9 mouse cellular contexts compared by ENCODE assay signal in the genomic region with DNA sequence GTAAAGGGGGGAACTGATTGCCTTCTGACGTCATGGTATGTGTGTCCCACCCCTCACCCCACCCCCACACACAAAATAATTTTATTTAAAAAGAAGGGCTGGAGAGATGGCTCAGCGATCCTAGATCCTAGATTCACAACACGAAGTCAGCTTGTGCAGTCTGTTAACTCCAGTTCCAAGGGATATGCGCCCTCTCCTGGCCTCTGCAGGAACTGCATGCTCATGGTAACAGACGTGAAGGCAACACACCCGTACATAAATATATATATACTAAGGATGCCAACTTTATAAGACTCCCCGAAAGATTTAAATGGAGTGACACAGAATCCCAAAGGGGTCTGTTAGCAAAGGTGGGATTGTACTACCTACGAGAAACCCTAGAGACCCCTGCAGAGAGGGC. TPM values are rescaled to one million over a fixed set of nuclear protein-coding genes. Genes with fewer than 3 reads are reported as not detected.
DNase-seq lines count a peak whose midpoint lies in the region; ATAC-seq and TF ChIP-seq lines count a peak whose summit lies in the region.
"Had no signal": no experiment of that assay in that cellular context is flagged by ENCODE, and none has a peak within 500 bp of the region (broad histone marks: within the 10 kb centered on the region; RNA-seq: fewer than 3 reads in every experiment).

No protein-coding gene starts in this region.

- no peaks in the 10 kb centered on the region for H3K9me3 ChIP-seq in intestine, embryonic 14.5 days (ENCODE audit: control insufficient read depth, low read length)
- no peaks in the 10 kb centered on the region for H3K9me3 ChIP-seq in intestine, embryonic 16.5 days (ENCODE audit: control insufficient read depth, low read length)
- H3K9me3 ChIP-seq in hindbrain, postnatal 0 days (ENCODE audit: low read length), result no peaks in the 10 kb centered on the region
- no peaks in the 10 kb centered on the region for H3K9me3 ChIP-seq in liver, embryonic 11.5 days (ENCODE audit: control insufficient read depth, low read length)
- H3K9me3 ChIP-seq: neural tube, embryonic 12.5 days had no signal

- WGBS in intestine, embryonic 14.5 days, result 31% methylated on average over 8 of the region's 8 CpGs
- WGBS in intestine, embryonic 16.5 days, result 28% methylated on average over 8 of the region's 8 CpGs
- 20% methylated on average over 8 of the region's 8 CpGs for WGBS in hindbrain, postnatal 0 days
- whole genome bisulfite sequencing in liver, embryonic 11.5 days, result 24% methylated on average over 8 of the region's 8 CpGs

- no peaks in the 10 kb centered on the region for H3K36me3 ChIP-seq in intestine, embryonic 14.5 days (ENCODE audit: control insufficient read depth, insufficient read depth, low read length)
- H3K36me3 ChIP-seq in intestine, embryonic 16.5 days (ENCODE audit: control insufficient read depth, insufficient read depth, low read length), result no peaks in the 10 kb centered on the region
- no peaks in the 10 kb centered on the region for H3K36me3 ChIP-seq in hindbrain, postnatal 0 days (ENCODE audit: insufficient read depth, low read length)
- no peaks in the 10 kb centered on the region for H3K36me3 ChIP-seq in liver, embryonic 11.5 days (ENCODE audit: control insufficient read depth, insufficient read depth, low read length)
- H3K36me3 ChIP-seq: neural tube, embryonic 12.5 days had no signal

- H3K27me3 ChIP-seq in intestine, embryonic 14.5 days (replicated peaks; ENCODE audit: control insufficient read depth, insufficient read depth, low read length), result no peaks in the 10 kb centered on the region
- no peaks in the 10 kb centered on the region for H3K27me3 ChIP-seq in intestine, embryonic 16.5 days (replicated peaks; ENCODE audit: control insufficient read depth, insufficient read depth, low read length)
- no peaks in the 10 kb centered on the region for H3K27me3 ChIP-seq in hindbrain, postnatal 0 days (ENCODE audit: insufficient read depth, low read length)
- H3K27me3 ChIP-seq in liver, embryonic 11.5 days (replicated peaks; ENCODE audit: control insufficient read depth, insufficient read depth, low read length), result 0 out of 2 replicates have a peak, but pooled peaks cover 2% of the 10 kb centered on the region
- H3K27me3 ChIP-seq: neural tube, embryonic 12.5 days had no signal

- H3K9ac ChIP-seq in intestine, embryonic 14.5 days (ENCODE audit: low read length), result no peak overlapping the region
- H3K9ac ChIP-seq in intestine, embryonic 16.5 days (ENCODE audit: low read depth, low read length), result no peak overlapping the region
- H3K9ac ChIP-seq in hindbrain, postnatal 0 days (replicated peaks; ENCODE audit: low read length), result no peak overlapping the region
- H3K9ac ChIP-seq in liver, embryonic 11.5 days (ENCODE audit: low read depth, low read length), result no peak overlapping the region
- H3K9ac ChIP-seq: neural tube, embryonic 12.5 days had no signal

- no peaks in the 10 kb centered on the region for H3K4me1 ChIP-seq in intestine, embryonic 14.5 days (replicated peaks; ENCODE audit: control insufficient read depth, insufficient read depth, low read length)
- H3K4me1 ChIP-seq in intestine, embryonic 16.5 days (ENCODE audit: control insufficient read depth, insufficient read depth, low read length), result 0 out of 2 replicates have a peak, but pooled peaks cover 5% of the 10 kb centered on the region
- H3K4me1 ChIP-seq in hindbrain, postnatal 0 days (ENCODE audit: insufficient read depth, low read length), result no peaks in the 10 kb centered on the region
- peaks cover 10% of the 10 kb centered on the region for H3K4me1 ChIP-seq in liver, embryonic 11.5 days (replicated peaks; ENCODE audit: control insufficient read depth, insufficient read depth, low read length)
- H3K4me1 ChIP-seq: neural tube, embryonic 12.5 days had no signal

- no peak overlapping the region for H3K4me2 ChIP-seq in intestine, embryonic 14.5 days (ENCODE audit: low read length)
- no peak overlapping the region for H3K4me2 ChIP-seq in intestine, embryonic 16.5 days (ENCODE audit: low read depth, low read length)
- no peak overlapping the region for H3K4me2 ChIP-seq in hindbrain, postnatal 0 days (ENCODE audit: low read depth, low read length)
- H3K4me2 ChIP-seq in liver, embryonic 11.5 days, result no peak overlapping the region
- H3K4me2 ChIP-seq: neural tube, embryonic 12.5 days had no signal

- DNase-seq in intestine, embryonic 14.5 days (ENCODE audit: low spot score), result peak; percentile 95
- peak; percentile 46 for DNase-seq in MN1 (ENCODE audit: low spot score)
- DNase-seq in cerebellum, adult 9-10 months, result peak; percentile 69
- DNase-seq in hindbrain, postnatal 0 days (ENCODE audit: low spot score), result peak; percentile 92
- DNase-seq in liver, embryonic 11.5 days (ENCODE audit: low spot score), result peak; percentile 70
- peak; percentile 89 for DNase-seq in retina, postnatal 1 day
- DNase-seq in urinary bladder, postnatal 25 days (ENCODE audit: low spot score), result peak; percentile 69

- H3K27ac ChIP-seq in intestine, embryonic 14.5 days (ENCODE audit: low read depth), result no peak overlapping the region
- no peak overlapping the region for H3K27ac ChIP-seq in intestine, embryonic 16.5 days (ENCODE audit: low read length)
- no peak overlapping the region for H3K27ac ChIP-seq in hindbrain, postnatal 0 days
- H3K27ac ChIP-seq in liver, embryonic 11.5 days (ENCODE audit: low read depth, low read length), result no peak overlapping the region
- H3K27ac ChIP-seq: neural tube, embryonic 12.5 days had no signal

- peak; percentile 96 for TF ChIP-seq CTCF in hindbrain, postnatal 0 days (IDR thresholded peaks at IDR 0.05; ENCODE audit: low read depth)

- no peak overlapping the region for H3K4me3 ChIP-seq in intestine, embryonic 14.5 days (ENCODE audit: low read depth, low read length)
- no peak overlapping the region for H3K4me3 ChIP-seq in intestine, embryonic 16.5 days (ENCODE audit: low read length)
- H3K4me3 ChIP-seq in hindbrain, postnatal 0 days (ENCODE audit: low read length), result no peak overlapping the region
- H3K4me3 ChIP-seq in liver, embryonic 11.5 days (ENCODE audit: low read depth, low read length), result no peak overlapping the region
- H3K4me3 ChIP-seq: neural tube, embryonic 12.5 days had no signal

- ATAC-seq in intestine, embryonic 14.5 days (replicated peaks; ENCODE audit: low FRiP score, low TSS enrichment, low read depth), result no peak
- no peak for ATAC-seq in intestine, embryonic 16.5 days
- no peak for ATAC-seq in hindbrain, postnatal 0 days
- no peak for ATAC-seq in liver, embryonic 11.5 days (replicated peaks; ENCODE audit: low FRiP score)

RNA-seq across cellular contexts. Expression of a gene that starts 39.4 kb away (rescaled TPM):
- polyA plus RNA-seq in intestine, embryonic 14.5 days (2014; fragmentation: Nextera tagmentation; extraction: Ambion mirVana), result 0.59 and 0.83 TPM in 2 replicates
- 0.73 and 0.93 TPM in 2 replicates for polyA plus RNA-seq in intestine, embryonic 16.5 days (2015; fragmentation: Nextera tagmentation; extraction: Ambion mirVana)
- 2.7 TPM in 2 replicates for total RNA-seq in hindbrain, postnatal 0 days (2014; rRNA removed)
- polyA plus RNA-seq in hindbrain, postnatal 0 days (2015; fragmentation: Nextera tagmentation; extraction: Ambion mirVana), result 3.0 and 3.4 TPM in 2 replicates
- polyA plus RNA-seq in liver, embryonic 11.5 days (2014; fragmentation: Nextera tagmentation; extraction: Ambion mirVana), result 0.56 and 0.78 TPM in 2 replicates

RNA-seq across cellular contexts. Expression of a gene that starts 51.0 kb away (rescaled TPM):
- polyA plus RNA-seq in intestine, embryonic 14.5 days (2014; fragmentation: Nextera tagmentation; extraction: Ambion mirVana), result 4.9 and 7.1 TPM in 2 replicates
- 3.9 and 5.8 TPM in 2 replicates for polyA plus RNA-seq in intestine, embryonic 16.5 days (2015; fragmentation: Nextera tagmentation; extraction: Ambion mirVana)
- total RNA-seq in hindbrain, postnatal 0 days (2014; rRNA removed), result 11.7 and 15.1 TPM in 2 replicates
- polyA plus RNA-seq in hindbrain, postnatal 0 days (2015; fragmentation: Nextera tagmentation; extraction: Ambion mirVana), result 2.8 and 2.9 TPM in 2 replicates
- polyA plus RNA-seq in liver, embryonic 11.5 days (2014; fragmentation: Nextera tagmentation; extraction: Ambion mirVana), result 2.2 and 2.3 TPM in 2 replicates
